Mouse (Mus musculus) intestine, embryonic 15.5 days (tissue): ENCODE results near the gene Ifi202b. TPM values are rescaled to one million over a fixed set of nuclear protein-coding genes. Genes with fewer than 3 reads are reported as not detected.
"Not testable (repeated sequence)": the region's sequence is repeated elsewhere in the genome, so short reads cannot be mapped to it uniquely, and the experiment has no call there.

Experiments used
- ATAC-seq: fragments of 200-750 bp; cut with Nextera tagmentation; 2 replicates; pipeline ENCODE4 v1.8.0; 2017; ENCODE audit warnings: moderate TSS enrichment, moderate library complexity
- H3K27ac ChIP-seq: fragments of 300-500 bp; sonication (generic); 2 replicates; pipeline ENCODE4 v1.5.1; 2015; ENCODE audit warnings: mild to moderate bottlenecking, inconsistent platforms
- H3K27me3 ChIP-seq: fragments of 300-500 bp; sonication (generic); replicated peaks from 2 replicates; pipeline ENCODE4 v1.6.1; 2015; ENCODE audit warnings: inconsistent platforms
- H3K36me3 ChIP-seq: fragments of 300-500 bp; sonication (generic); 2 replicates; pipeline ENCODE4 v1.6.1; 2015; ENCODE audit warnings: inconsistent platforms
- H3K4me1 ChIP-seq: fragments of 300-500 bp; sonication (generic); replicated peaks from 2 replicates; pipeline ENCODE4 v1.6.1; 2015; ENCODE audit warnings: inconsistent platforms
- H3K4me2 ChIP-seq: fragments of 300-500 bp; sonication (generic); replicated peaks from 2 replicates; pipeline ENCODE4 v1.6.1; 2015; ENCODE audit warnings: mild to moderate bottlenecking, inconsistent platforms
- H3K4me3 ChIP-seq: fragments of 300-500 bp; sonication (generic); replicated peaks from 2 replicates; pipeline ENCODE4 v1.5.1; 2015; ENCODE audit warnings: inconsistent platforms
- H3K9ac ChIP-seq: fragments of 300-500 bp; sonication (generic); 2 replicates; pipeline ENCODE4 v1.6.1; 2015; ENCODE audit warnings: inconsistent platforms
- H3K9me3 ChIP-seq: fragments of 300-500 bp; sonication (generic); 2 replicates; pipeline ENCODE4 v1.6.1; 2016; ENCODE audit warnings: inconsistent platforms
- WGBS: fragments of 180-500 bp; shearing (Covaris S2); methylation state at CpG from one replicate; pipeline ENCODE4 v1.1.7; 2015; 5-methylcytosine and 5-hydroxymethylcytosine counted together
- polyA plus RNA-seq: library from polyadenylated mRNA; unstranded; fragments of >200 nt; fragmentation: Nextera tagmentation; extraction: Ambion mirVana; gene quantifications from 2 replicates; pipeline ENCODE4 v1.2.1, GENCODE M21; 2015

Gene Ifi202b
- polyA plus RNA-seq, 1 experiment from 2014 or later = not detected

- Histone ChIP-seq H3K4me2 (no peak overlapping the region), H3K4me3 (no peak overlapping the region), H3K27ac (no peak overlapping the region), H3K9me3 (no peaks in the 10 kb centered on the region), H3K4me1 (no peaks in the 10 kb centered on the region), H3K9ac (no peak overlapping the region), H3K36me3 (no peaks in the 10 kb centered on the region), H3K27me3 (no peaks in the 10 kb centered on the region)
- WGBS = 67% methylated on average over 1 of the region's 1 CpGs
- ATAC-seq = peak; percentile 64
Observed at GRCm38 (mm10) chr1:173953563-173953962, 29.0 kb downstream of the Ifi202b start.

- H3K36me3 ChIP-seq, H3K4me1 ChIP-seq, H3K27me3 ChIP-seq, H3K9ac ChIP-seq, H3K4me3 ChIP-seq, H3K4me2 ChIP-seq, H3K27ac ChIP-seq, H3K9me3 ChIP-seq, ATAC-seq: not testable (repeated sequence)
- WGBS = 77% methylated on average over 2 of the region's 2 CpGs
Observed at GRCm38 (mm10) chr1:173949044-173949443, 33.5 kb downstream of the Ifi202b start.

GRCm38 (mm10) chr1:173942780-173943066, 39.8 kb downstream of the Ifi202b start:
- not testable (repeated sequence) for H3K27me3 ChIP-seq, H3K4me1 ChIP-seq, H3K9me3 ChIP-seq, H3K27ac ChIP-seq, H3K9ac ChIP-seq, H3K4me2 ChIP-seq, H3K4me3 ChIP-seq, H3K36me3 ChIP-seq, ATAC-seq

GRCm38 (mm10) chr1:173941924-173942779, 40.4 kb downstream of the Ifi202b start, which contains the start of the genes Mndal and Ifi203:
TSS of gene Mndal (minus strand) at chr1:173942491.
TSS of gene Ifi203 (minus strand) at chr1:173942672.
- not testable (repeated sequence) for H3K4me3 ChIP-seq, H3K36me3 ChIP-seq, H3K4me1 ChIP-seq, H3K4me2 ChIP-seq, ATAC-seq, H3K27ac ChIP-seq, H3K9ac ChIP-seq, H3K9me3 ChIP-seq, H3K27me3 ChIP-seq
- 41% methylated on average over 3 of the region's 3 CpGs for WGBS

GRCm38 (mm10) chr1:173941522-173941921, 41.0 kb downstream of the Ifi202b start:
- not testable (repeated sequence) for H3K4me2 ChIP-seq, H3K27me3 ChIP-seq, H3K4me1 ChIP-seq, ATAC-seq, H3K9me3 ChIP-seq, H3K27ac ChIP-seq, H3K9ac ChIP-seq, H3K36me3 ChIP-seq, H3K4me3 ChIP-seq
- WGBS = 76% methylated on average over 2 of the region's 2 CpGs

- not testable (repeated sequence) for H3K9me3 ChIP-seq, H3K4me3 ChIP-seq, H3K4me1 ChIP-seq, H3K9ac ChIP-seq, H3K27ac ChIP-seq, ATAC-seq, H3K27me3 ChIP-seq, H3K36me3 ChIP-seq, H3K4me2 ChIP-seq
- 56% methylated on average over 3 of the region's 3 CpGs for WGBS
Observed at GRCm38 (mm10) chr1:173919279-173919678, 63.3 kb downstream of the Ifi202b start.

- no peak overlapping the region for H3K4me3 ChIP-seq
- ATAC-seq = no peak
- WGBS = 84% methylated on average over 2 of the region's 2 CpGs
- H3K9me3 ChIP-seq = no peaks in the 10 kb centered on the region
- no peaks in the 10 kb centered on the region for H3K4me1 ChIP-seq
- no peak overlapping the region for H3K4me2 ChIP-seq
- H3K27me3 ChIP-seq = no peaks in the 10 kb centered on the region
- H3K27ac ChIP-seq = no peak overlapping the region
- H3K9ac ChIP-seq = no peak overlapping the region
- no peaks in the 10 kb centered on the region for H3K36me3 ChIP-seq
Observed at GRCm38 (mm10) chr1:173914559-173914958, 68.0 kb downstream of the Ifi202b start.

GRCm38 (mm10) chr1:173913256-173913791, 69.2 kb downstream of the Ifi202b start:
- H3K4me2 ChIP-seq = not testable (repeated sequence)

More at GRCm38 (mm10) chr1:173913256-173913791, 69.2 kb downstream of the Ifi202b start:
- H3K9ac ChIP-seq, H3K9me3 ChIP-seq, H3K4me3 ChIP-seq, H3K27me3 ChIP-seq, ATAC-seq, H3K27ac ChIP-seq, H3K36me3 ChIP-seq, H3K4me1 ChIP-seq: not testable (repeated sequence)

Other genes starting within 250 kb of the Ifi202b start
- gene Ifi207, start 241.0 kb downstream of the Ifi202b start, polyA plus RNA-seq = 0.77 and 1.2 TPM in 2 replicates
- gene Ifi204, start 215.8 kb downstream of the Ifi202b start, polyA plus RNA-seq = 2.4 and 2.6 TPM in 2 replicates
- gene Ifi211, start 69.7 kb downstream of the Ifi202b start, polyA plus RNA-seq = 0.74 and 1.3 TPM in 2 replicates
- 3.0 and 3.4 TPM in 2 replicates for gene Mndal, start 40.3 kb downstream of the Ifi202b start, polyA plus RNA-seq
- gene Ifi203, start 40.1 kb downstream of the Ifi202b start, polyA plus RNA-seq = 1.9 and 2.3 TPM in 2 replicates
- gene Ifi205, start 49.1 kb upstream of the Ifi202b start, polyA plus RNA-seq = 1.2 and 1.3 TPM in 2 replicates
- not detected in 2 replicates for gene Olfr433, start 58.0 kb upstream of the Ifi202b start, polyA plus RNA-seq
- not detected in 2 replicates for gene Olfr432, start 66.5 kb upstream of the Ifi202b start, polyA plus RNA-seq
- gene Olfr430, start 83.9 kb upstream of the Ifi202b start, polyA plus RNA-seq = not detected in 2 replicates
- not detected in 2 replicates for gene Olfr429, start 101.6 kb upstream of the Ifi202b start, polyA plus RNA-seq
- gene Olfr427, start 114.1 kb upstream of the Ifi202b start, polyA plus RNA-seq = not detected in 2 replicates
- gene Olfr231, start 138.4 kb upstream of the Ifi202b start, polyA plus RNA-seq = not detected in 2 replicates
- gene Olfr424, start 148.8 kb upstream of the Ifi202b start, polyA plus RNA-seq = not detected in 2 replicates
- gene Olfr420, start 172.9 kb upstream of the Ifi202b start, polyA plus RNA-seq = not detected in 2 replicates
- gene Spta1, start 190.0 kb upstream of the Ifi202b start, polyA plus RNA-seq = 0.85 and 0.94 TPM in 2 replicates